Mouse (Mus musculus) bone marrow macrophage, adult 2 months (primary cell): ENCODE measurements at regions not wholly inside any gene's neighbourhood (a gene's known extent, or its start where the extent isn't known, plus 50 kb on each side); places are given as distances from the start of the nearest gene placed in this dataset.

ENCODE experiments used
- CTCF ChIP-seq: IDR thresholded peaks from 2 replicates; pipeline ENCODE4 v1.5.1; 2012; ENCODE audit warnings: low read depth, mild to moderate bottlenecking, low read length, moderate library complexity
- POLR2A ChIP-seq: IDR thresholded peaks from 2 replicates; pipeline ENCODE4 v1.6.1; 2012; ENCODE audit warnings: mild to moderate bottlenecking, low read depth, low read length, borderline replicate concordance

DNA sequence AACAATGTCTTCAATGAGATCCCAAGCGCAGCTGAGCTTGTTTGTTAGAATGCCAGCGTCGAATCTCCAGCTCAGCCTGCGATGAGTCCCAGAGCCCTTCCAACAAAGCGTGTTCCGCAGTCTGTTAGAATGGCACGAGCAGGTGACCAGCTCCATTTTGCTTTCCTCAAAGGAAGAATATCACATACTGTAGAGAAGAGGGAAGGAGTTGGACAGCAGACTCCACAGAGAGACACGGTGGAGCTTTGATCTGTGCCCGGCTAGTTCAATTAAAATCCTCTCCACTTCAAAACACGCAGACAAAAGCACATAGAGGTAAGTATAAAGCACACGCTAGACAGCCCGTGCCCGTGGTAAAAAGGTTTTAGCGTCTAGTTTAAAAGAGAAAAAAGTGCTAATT is 265.8 kb downstream of the Fgf9 start:
- TF ChIP-seq CTCF: no peak
- TF ChIP-seq POLR2A: no peak
